In the genomic region with DNA sequence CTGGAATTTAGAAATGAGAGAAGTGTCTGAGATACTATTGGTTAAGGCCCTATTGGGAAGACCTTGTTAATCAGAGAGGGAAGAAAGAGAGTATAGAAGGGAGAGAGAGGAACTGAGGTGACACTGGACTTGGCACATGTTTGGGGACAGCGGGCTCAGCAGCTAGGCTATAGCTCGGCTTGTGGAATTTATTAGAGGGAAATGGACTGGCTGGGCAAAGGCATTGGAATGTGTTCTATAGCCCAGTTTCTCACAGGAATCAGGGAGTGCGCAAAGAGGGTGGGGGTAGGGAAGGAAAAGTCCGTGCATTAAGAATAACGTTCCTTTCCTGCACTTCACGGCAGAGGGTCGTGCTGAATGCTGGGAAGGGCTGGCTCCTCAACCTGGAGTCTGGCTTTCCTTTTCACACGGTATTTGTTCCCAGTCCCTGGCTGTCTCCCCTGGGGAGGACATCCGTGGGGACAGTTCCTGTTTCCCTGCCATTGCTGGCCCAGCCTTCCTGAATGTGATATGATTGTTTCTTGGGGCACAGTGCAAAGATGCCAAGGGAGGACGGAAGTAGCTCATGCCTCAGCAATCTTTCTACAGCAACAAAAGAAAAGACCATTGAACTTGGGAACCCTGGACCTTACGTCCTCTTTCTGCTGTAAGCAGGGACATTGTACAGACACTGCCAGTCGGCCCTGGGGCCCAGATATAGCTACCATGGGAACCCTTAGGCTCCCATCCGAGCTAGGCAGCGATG, we compare ENCODE assay signal across 12 mouse cellular contexts. TPM values are rescaled to one million over a fixed set of nuclear protein-coding genes. Genes with fewer than 3 reads are reported as not detected.
A peak's percentile ranks its signal among the peaks of the same experiment; 100 is the strongest.
DNase-seq lines count a peak whose midpoint lies in the region; ATAC-seq and TF ChIP-seq lines count a peak whose summit lies in the region.
"Had no signal": no experiment of that assay in that cellular context is flagged by ENCODE, and none has a peak within 500 bp of the region (broad histone marks: within the 10 kb centered on the region; RNA-seq: fewer than 3 reads in every experiment).

No protein-coding gene starts in this region.

- peak; percentile 96 for DNase-seq in heart, adult 11 months
- no peak for DNase-seq in heart, postnatal 36 days
- DNase-seq in heart, adult 9 months (ENCODE audit: low spot score in 2 of 2): peak; percentile 13 to 29
- DNase-seq in kidney, postnatal 0 days (ENCODE audit: low spot score): peak; percentile 44
- DNase-seq in lung, postnatal 36 days: peak; percentile 80
- DNase-seq in midbrain, embryonic 14.5 days: no peak
- DNase-seq in layer of hippocampus, adult 9-11 months: no peak
- DNase-seq in MN1 (ENCODE audit: low spot score): no peak

- WGBS in kidney, postnatal 0 days: 34% methylated on average over 14 of the region's 14 CpGs
- 66% methylated on average over 14 of the region's 14 CpGs for WGBS in midbrain, embryonic 14.5 days

- H3K9me3 ChIP-seq in kidney, postnatal 0 days (replicated peaks; ENCODE audit: low read length): no peaks in the 10 kb centered on the region
- no peaks in the 10 kb centered on the region for H3K9me3 ChIP-seq in midbrain, embryonic 14.5 days (ENCODE audit: control insufficient read depth, low read length)

- H3K27me3 ChIP-seq in kidney, postnatal 0 days (ENCODE audit: insufficient read depth, low read length): no peaks in the 10 kb centered on the region
- H3K27me3 ChIP-seq in midbrain, embryonic 14.5 days (ENCODE audit: control insufficient read depth, insufficient read depth, low read length): no peaks in the 10 kb centered on the region

- no peaks in the 10 kb centered on the region for H3K36me3 ChIP-seq in kidney, postnatal 0 days (ENCODE audit: insufficient read depth, low read length)
- no peaks in the 10 kb centered on the region for H3K36me3 ChIP-seq in midbrain, embryonic 14.5 days (ENCODE audit: control insufficient read depth, insufficient read depth, low read length)

- H3K4me3 ChIP-seq in kidney, postnatal 0 days (replicated peaks; ENCODE audit: low read depth, low read length): no peak overlapping the region
- no peak overlapping the region for H3K4me3 ChIP-seq in midbrain, embryonic 14.5 days (replicated peaks; ENCODE audit: low read depth, low read length)

- peak overlapping the region; percentile 4; the same call in 1 of the 2 replicates for H3K4me2 ChIP-seq in kidney, postnatal 0 days (ENCODE audit: low read length)
- no peak overlapping the region for H3K4me2 ChIP-seq in midbrain, embryonic 14.5 days (ENCODE audit: low read length)

- H3K4me1 ChIP-seq in kidney, postnatal 0 days (replicated peaks; ENCODE audit: insufficient read depth, low read length): no peaks in the 10 kb centered on the region
- H3K4me1 ChIP-seq in midbrain, embryonic 14.5 days (ENCODE audit: control insufficient read depth, insufficient read depth, low read length): no peaks in the 10 kb centered on the region

- H3K27ac ChIP-seq in kidney, postnatal 0 days: no peak overlapping the region
- H3K27ac ChIP-seq in midbrain, embryonic 14.5 days (replicated peaks; ENCODE audit: low read depth, low read length): no peak overlapping the region

- intact Hi-C loops in heart, postnatal 36 days (cut with DNase I): no loop called here

- no peak overlapping the region for H3K9ac ChIP-seq in kidney, postnatal 0 days (ENCODE audit: low read depth, low read length)
- no peak overlapping the region for H3K9ac ChIP-seq in midbrain, embryonic 14.5 days (replicated peaks; ENCODE audit: low read length)

- ATAC-seq in kidney, postnatal 0 days (replicated peaks; ENCODE audit: low FRiP score, low read depth): 0 out of 2 replicates have a peak, but pooled peaks have one; percentile 25
- no peak for ATAC-seq in midbrain, embryonic 14.5 days (ENCODE audit: low FRiP score, low TSS enrichment)

- TF ChIP-seq CTCF in kidney, postnatal 0 days (IDR thresholded peaks at IDR 0.05; ENCODE audit: low read depth): no peak

RNA-seq across cellular contexts. Expression of a gene that starts 27.8 kb away (rescaled TPM):
- not detected for total RNA-seq in heart, postnatal 36 days (2021)
- polyA plus RNA-seq in kidney, postnatal 0 days (2015; fragmentation: Nextera tagmentation; extraction: Ambion mirVana): 0.04 and 0.07 TPM in 2 replicates
- polyA plus RNA-seq in midbrain, embryonic 14.5 days (2014; fragmentation: Nextera tagmentation; extraction: Ambion mirVana): 0.05 TPM in 1 of 2 replicates, not detected in the other
- total RNA-seq: left cerebral cortex, postnatal 25 days had no signal
- polyA plus RNA-seq: C2C12; cortical plate, adult 2 months; gonadal fat pad, adult 2 months had no signal

RNA-seq across cellular contexts. Expression of a gene that starts 48.5 kb away (rescaled TPM):
- total RNA-seq in heart, postnatal 36 days (2021): 10 to 100 TPM; 20.8 to 21.6 TPM
- 32.8 and 36.6 TPM in 2 replicates for polyA plus RNA-seq in kidney, postnatal 0 days (2015; fragmentation: Nextera tagmentation; extraction: Ambion mirVana)
- polyA plus RNA-seq in midbrain, embryonic 14.5 days (2014; fragmentation: Nextera tagmentation; extraction: Ambion mirVana): 39.5 and 40.7 TPM in 2 replicates

RNA-seq across cellular contexts. Expression of a gene that starts 49.2 kb away (rescaled TPM):
- total RNA-seq in heart, postnatal 36 days (2021): 10 to 100 TPM; 11.8 to 16.8 TPM
- 12.4 and 14.7 TPM in 2 replicates for polyA plus RNA-seq in kidney, postnatal 0 days (2015; fragmentation: Nextera tagmentation; extraction: Ambion mirVana)
- 1.2 and 2.0 TPM in 2 replicates for polyA plus RNA-seq in midbrain, embryonic 14.5 days (2014; fragmentation: Nextera tagmentation; extraction: Ambion mirVana)

Comparison
In these comparisons a context has a peak if more than half of its experiments do, and no peak if none do; other contexts are left out.
1. DNase-seq: peak in heart, adult 11 months (single experiment), heart, adult 9 months (2 of 2), kidney, postnatal 0 days (single experiment) and lung, postnatal 36 days (single experiment); none in heart, postnatal 36 days (0 of 2), midbrain, embryonic 14.5 days (single experiment), layer of hippocampus, adult 9-11 months (single experiment) and MN1 (single experiment).